In genomic region chr12:111353439-111353915, GRCm38 (mm10) we compare ENCODE assay signal across 8 mouse cellular contexts. TPM values are rescaled to one million over a fixed set of nuclear protein-coding genes. Genes with fewer than 3 reads are reported as not detected.
DNase-seq lines count a peak whose midpoint lies in the region; ATAC-seq and TF ChIP-seq lines count a peak whose summit lies in the region.

No protein-coding gene starts in this region.

- H3K36me3 ChIP-seq in midbrain, embryonic 15.5 days (replicated peaks): no peaks in the 10 kb centered on the region

- TF ChIP-seq CTCF in brain, embryonic 14.5 days (IDR thresholded peaks at IDR 0.05; ENCODE audit: borderline replicate concordance, extremely low read depth, insufficient read depth, insufficient read length): no peak

- H3K4me3 ChIP-seq in midbrain, embryonic 15.5 days: no peak overlapping the region

- no peaks in the 10 kb centered on the region for H3K27me3 ChIP-seq in midbrain, embryonic 15.5 days (replicated peaks)

- peak overlapping the region; percentile 71 for H3K27ac ChIP-seq in midbrain, embryonic 15.5 days

- peak; percentile 76 for ATAC-seq in midbrain, embryonic 15.5 days (replicated peaks)

- H3K9ac ChIP-seq in midbrain, embryonic 15.5 days: no peak overlapping the region

- H3K4me1 ChIP-seq in midbrain, embryonic 15.5 days: peaks cover 50% of the 10 kb centered on the region

- no peaks in the 10 kb centered on the region for H3K9me3 ChIP-seq in midbrain, embryonic 15.5 days

- 33% methylated on average over 15 of the region's 15 CpGs for WGBS in midbrain, embryonic 15.5 days

- intact Hi-C loops in heart, postnatal 10 days (cut with DNase I): no loop called here

- H3K4me2 ChIP-seq in midbrain, embryonic 15.5 days: peak overlapping the region; percentile 31

- peak; percentile 81 for DNase-seq in ES-CJ7 (ENCODE audit: low read depth, low spot score)
- peak; percentile 73 for DNase-seq in brain, embryonic 14.5 days (ENCODE audit: low read depth)
- DNase-seq in heart, postnatal 10 days: peak; percentile 56 to 63
- peak; percentile 73 to 85 for DNase-seq in kidney, postnatal 4 days
- DNase-seq in cerebellum, adult 9-11 months: no peak
- DNase-seq in testis, postnatal 14 days (ENCODE audit: low spot score): no peak
- no peak for DNase-seq in frontal cortex, postnatal 10 days (ENCODE audit: low spot score in 2 of 2)

- no peak for TF ChIP-seq POLR2A in brain, embryonic 14.5 days (IDR thresholded peaks at IDR 0.05; ENCODE audit: borderline replicate concordance, extremely low read depth, insufficient read depth, insufficient read length, poor library complexity, severe bottlenecking)

RNA-seq across cellular contexts. Expression of gene Cdc42bpb, which starts 24.0 kb away (rescaled TPM):
- 236 and 250 TPM in 2 replicates for polyA plus RNA-seq in brain, embryonic 14.5 days (2012; rRNA removed)
- total RNA-seq in heart, postnatal 10 days (2021): 100 to 1,000 TPM in 1 of 2 experiments, 10 to 100 TPM in 1; 96.4 to 106 TPM
- polyA plus RNA-seq in midbrain, embryonic 15.5 days (2015; fragmentation: Nextera tagmentation; extraction: Ambion mirVana): 44.7 and 44.9 TPM in 2 replicates

RNA-seq across cellular contexts. Expression of gene Lbhd2, which starts 53.1 kb away (rescaled TPM):
- 0.46 and 0.93 TPM in 2 replicates for polyA plus RNA-seq in brain, embryonic 14.5 days (2012; rRNA removed)
- total RNA-seq in heart, postnatal 10 days (2021): not detected
- 3.2 and 3.5 TPM in 2 replicates for polyA plus RNA-seq in midbrain, embryonic 15.5 days (2015; fragmentation: Nextera tagmentation; extraction: Ambion mirVana)

Comparison
In these comparisons a context has a peak if more than half of its experiments do, and no peak if none do; other contexts are left out.
1. DNase-seq: peak in ES-CJ7 (single experiment), brain, embryonic 14.5 days (single experiment), heart, postnatal 10 days (2 of 2) and kidney, postnatal 4 days (2 of 2); none in cerebellum, adult 9-11 months (single experiment), testis, postnatal 14 days (single experiment) and frontal cortex, postnatal 10 days (0 of 2).